Mouse (Mus musculus): ENCODE measurements at regions not wholly inside any gene's neighbourhood (a gene's known extent, or its start where the extent isn't known, plus 50 kb on each side); places are given as distances from the start of the nearest gene placed in this dataset.

DNA sequence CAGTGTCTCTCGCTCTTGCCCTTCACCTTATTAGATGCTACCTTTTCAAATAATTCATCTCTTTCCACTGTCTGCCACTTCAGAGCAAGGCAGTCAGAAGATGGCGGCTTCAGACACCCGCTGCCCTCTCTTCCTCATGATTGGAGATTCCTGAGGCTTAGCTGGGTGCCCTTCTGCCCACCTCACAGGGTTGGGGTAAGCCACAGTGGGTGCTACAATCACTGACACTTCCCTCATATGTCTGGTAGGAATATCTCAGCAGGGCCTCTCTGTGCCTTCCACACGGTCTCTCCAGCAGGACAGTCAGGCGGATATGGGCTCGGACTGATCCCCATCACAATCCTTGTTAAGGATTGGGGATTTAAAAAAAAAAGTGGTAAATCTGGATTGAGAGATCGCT, 53.2 kb upstream of the Rpl36-ps4 start:
- ATAC-seq (ENCODE audit: low TSS enrichment), result no peak

DNA sequence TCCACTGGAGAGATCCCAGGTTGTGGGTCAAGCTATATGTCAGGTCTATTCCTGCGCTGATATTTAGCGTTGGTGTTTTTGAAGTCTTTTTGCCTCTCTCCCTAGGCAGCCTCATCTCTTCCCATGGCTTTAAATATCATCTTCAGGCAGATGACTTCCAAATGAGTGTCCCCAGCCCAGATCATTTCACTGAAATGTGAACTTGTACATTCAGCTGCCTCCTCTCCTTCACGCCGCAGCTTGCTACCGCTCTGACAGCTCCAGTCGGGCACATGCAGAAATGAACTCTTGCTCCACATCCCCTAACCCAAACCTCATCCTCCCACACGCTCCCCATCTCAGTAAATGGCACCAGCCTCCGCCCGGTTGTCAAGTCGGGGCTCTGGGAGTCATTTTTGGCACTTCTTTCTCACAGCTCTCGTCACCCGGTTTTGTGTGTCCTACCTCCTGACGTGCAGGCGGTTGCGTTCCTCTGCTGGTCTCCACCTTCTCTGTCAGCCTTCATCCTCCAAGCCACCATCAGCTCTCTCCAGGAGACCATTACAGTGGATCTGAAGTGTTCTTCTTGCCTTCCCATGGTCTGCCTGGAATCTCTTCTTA, 54.0 kb upstream of the Rpl36-ps4 start:
- peak; percentile 59; the same call in 1 of the 2 replicates for ATAC-seq (ENCODE audit: low TSS enrichment)

DNA sequence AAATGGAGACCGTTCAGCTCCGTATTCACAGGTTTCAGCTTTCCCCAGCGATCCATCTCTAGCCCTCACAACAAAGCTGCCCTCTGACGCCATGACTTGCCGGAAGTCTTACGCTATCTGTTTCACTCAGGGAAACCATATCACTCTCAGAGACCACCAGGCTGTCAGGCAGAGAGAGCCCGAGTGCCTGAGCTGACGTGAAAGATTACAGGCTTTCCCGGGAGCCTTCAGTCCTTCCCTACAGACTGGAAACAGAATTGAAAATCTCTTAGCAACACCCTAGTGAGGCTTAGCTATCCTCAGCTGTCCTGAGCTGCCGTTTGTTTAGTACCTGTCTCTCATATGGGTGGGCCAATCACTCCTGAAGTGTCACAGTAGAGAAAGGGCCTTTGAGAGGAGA, 54.6 kb upstream of the Rpl36-ps4 start:
- peak; percentile 27; the same call in 1 of the 2 replicates for ATAC-seq (ENCODE audit: low TSS enrichment)

DNA sequence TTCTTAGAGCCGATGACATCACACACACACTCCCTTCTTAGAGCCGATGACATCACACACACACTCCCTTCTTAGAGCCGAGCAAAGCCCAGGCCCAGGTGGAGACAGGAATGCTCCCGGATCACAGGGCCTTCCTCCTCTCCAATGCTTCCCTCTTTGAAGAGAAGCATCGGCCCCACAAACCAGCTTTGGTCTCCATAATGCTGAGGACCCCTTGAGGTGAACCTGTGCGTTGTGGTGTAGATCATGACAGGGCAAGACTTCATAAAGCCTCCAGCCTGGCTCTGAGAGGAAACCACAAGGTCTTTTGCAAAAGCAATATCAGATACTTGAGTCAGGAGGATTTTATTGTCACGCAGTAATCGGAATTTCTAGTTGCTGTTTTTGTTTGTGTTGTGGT, 55.3 kb upstream of the Rpl36-ps4 start:
- no peak for ATAC-seq (ENCODE audit: low TSS enrichment)

DNA sequence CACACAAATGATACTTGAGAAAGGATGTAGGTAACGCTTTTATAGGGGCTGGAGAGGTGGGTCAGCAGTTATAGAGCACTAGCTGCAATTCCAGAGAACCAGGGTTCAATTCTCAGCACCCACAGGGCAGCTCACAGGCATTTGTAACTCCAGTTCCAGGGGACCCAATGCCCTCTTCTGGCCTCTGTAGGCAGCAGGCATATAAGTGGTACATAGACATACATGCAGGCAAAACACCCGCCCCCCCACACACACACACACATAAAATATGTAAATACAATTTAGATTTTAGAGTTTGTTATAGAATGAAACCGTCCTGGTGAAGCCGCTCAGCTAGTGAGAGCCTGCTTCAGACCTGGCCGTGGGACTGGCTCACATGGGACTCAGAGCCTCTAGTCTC, 55.9 kb upstream of the Rpl36-ps4 start:
- no peak for ATAC-seq (ENCODE audit: low TSS enrichment)

DNA sequence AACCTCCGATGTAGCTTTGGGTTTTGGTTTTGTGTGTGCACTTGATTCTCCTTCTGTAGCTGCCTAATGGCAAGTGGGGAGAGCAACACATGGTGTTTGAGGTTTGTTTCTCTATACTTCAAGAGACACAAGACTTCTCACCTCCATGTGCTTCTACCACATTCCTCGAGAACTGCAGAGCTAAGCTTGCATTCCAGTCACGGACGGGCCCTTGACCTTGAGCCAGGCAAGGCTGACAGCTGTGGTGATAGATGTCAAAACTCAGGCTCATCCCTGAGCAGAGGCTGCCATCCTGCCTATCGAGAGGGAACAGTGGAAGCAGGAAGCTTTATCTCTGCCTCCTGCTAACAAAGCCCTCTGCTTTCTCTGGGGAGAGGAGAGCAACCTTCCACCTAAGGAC, 59.2 kb upstream of the Rpl36-ps4 start:
- ATAC-seq (ENCODE audit: low TSS enrichment), result no peak

DNA sequence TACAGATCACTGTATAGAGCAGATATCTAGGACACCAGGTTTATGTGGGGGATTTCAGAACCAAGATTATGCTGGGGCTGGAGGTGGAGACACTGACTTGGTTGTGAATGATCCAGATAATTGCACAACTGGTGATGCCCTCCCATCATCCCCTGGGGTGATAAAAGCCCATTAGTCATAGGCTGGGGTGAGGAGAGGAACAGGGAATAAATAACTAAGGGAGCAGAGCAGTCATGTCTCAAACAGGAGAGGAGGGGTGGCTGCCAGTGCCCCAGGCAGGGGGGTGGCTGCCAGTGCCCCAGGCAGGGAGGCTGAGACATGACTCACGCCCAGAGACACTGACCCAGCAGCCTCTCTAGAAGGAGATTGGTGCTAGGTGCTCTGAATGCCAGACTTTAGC, 53.7 kb upstream of the Kcnk12 start:
- no peak; the same call in 1 of the 2 replicates for ATAC-seq (ENCODE audit: low TSS enrichment)

DNA sequence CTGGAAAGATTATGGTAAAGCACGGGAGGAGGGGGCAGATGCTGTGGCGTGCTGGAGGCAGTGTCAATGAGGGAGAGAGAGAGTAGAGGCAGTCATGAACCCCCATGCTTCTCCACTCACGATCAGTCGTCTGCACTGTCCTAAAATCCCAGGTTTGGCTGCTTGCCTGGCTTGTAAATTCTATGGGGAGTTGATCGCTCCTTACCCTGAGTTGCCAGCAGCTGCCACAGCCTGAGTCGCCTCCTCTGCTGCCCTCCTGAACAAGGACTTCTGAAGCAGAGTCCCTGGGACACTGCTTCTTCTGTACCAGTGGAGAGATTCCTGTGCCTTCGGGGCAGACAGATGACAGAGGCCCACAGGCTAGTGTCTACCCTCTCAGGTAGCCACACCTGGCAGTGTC, 52.1 kb upstream of the Kcnk12 start:
- no peak for ATAC-seq (ENCODE audit: low TSS enrichment)

DNA sequence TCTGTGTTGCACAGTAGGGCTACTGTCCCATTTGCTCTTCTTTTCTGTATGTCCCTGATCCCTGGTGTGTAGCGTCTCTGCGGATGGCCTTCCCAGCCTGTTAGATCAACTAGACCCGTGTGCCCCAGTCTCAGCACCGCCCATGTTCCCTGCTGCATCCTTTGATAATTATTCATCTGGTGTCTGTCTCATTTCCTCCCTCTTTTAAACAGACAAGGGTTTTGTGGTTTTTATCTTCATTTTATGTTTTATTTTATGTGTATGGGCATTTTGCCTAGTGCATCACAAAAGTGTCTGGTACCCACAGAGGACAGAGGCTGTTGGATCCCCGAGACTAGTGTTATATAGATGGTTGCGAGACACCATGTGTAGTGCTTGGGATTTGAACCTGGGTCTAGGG, 51.6 kb upstream of the Kcnk12 start:
- no peak for ATAC-seq (ENCODE audit: low TSS enrichment)

DNA sequence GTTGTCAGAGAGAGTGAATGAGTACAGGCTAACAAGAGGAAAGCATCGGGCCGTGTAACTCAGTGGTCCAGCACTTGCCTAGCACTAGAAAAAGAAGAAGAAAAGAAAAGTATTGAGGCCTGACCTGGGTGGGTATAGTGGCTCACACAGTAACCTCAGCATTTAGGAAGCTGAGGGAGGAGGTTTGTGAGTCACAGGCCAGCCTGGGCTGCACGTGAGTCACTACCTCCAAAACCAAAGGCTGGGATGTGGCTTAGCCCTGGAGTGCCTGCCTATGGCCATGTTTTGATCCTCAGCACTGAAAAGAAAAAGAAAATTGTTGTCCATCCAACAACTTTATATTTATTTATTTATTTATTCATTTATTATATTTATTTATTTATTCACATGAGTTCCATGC, 51.2 kb upstream of the Kcnk12 start:
- ATAC-seq (ENCODE audit: low TSS enrichment), result no peak
